Mouse (Mus musculus): ENCODE measurements around the gene Olfr198. TPM values are rescaled to one million over a fixed set of nuclear protein-coding genes. Genes with fewer than 3 reads are reported as not detected.
"Not testable (repeated sequence)": the region's sequence is repeated elsewhere in the genome, so short reads cannot be mapped to it uniquely, and the experiment has no call there.

Olfr198 gene
- not detected in 2 replicates for polyA plus RNA-seq (2015; fragmentation: Nextera tagmentation; extraction: Ambion mirVana)

GRCm38 (mm10) chr16:59203433-59203832 lies at the start of gene Olfr198:
Olfr198 (minus strand) TSS chr16:59203533.
- not testable (repeated sequence) for ATAC-seq (replicated peaks; ENCODE audit: low FRiP score, low read depth); H3K9me3 ChIP-seq (replicated peaks; ENCODE audit: low read length); H3K36me3 ChIP-seq (ENCODE audit: insufficient read depth, low read length); H3K27ac ChIP-seq; H3K4me2 ChIP-seq (ENCODE audit: low read length); H3K27me3 ChIP-seq (ENCODE audit: insufficient read depth, low read length); H3K9ac ChIP-seq (ENCODE audit: low read depth, low read length); H3K4me1 ChIP-seq (replicated peaks; ENCODE audit: insufficient read depth, low read length); DNase-seq (ENCODE audit: low spot score); H3K4me3 ChIP-seq (replicated peaks; ENCODE audit: low read depth, low read length)
- WGBS: 71% methylated on average over 1 of the region's 1 CpGs

DNA sequence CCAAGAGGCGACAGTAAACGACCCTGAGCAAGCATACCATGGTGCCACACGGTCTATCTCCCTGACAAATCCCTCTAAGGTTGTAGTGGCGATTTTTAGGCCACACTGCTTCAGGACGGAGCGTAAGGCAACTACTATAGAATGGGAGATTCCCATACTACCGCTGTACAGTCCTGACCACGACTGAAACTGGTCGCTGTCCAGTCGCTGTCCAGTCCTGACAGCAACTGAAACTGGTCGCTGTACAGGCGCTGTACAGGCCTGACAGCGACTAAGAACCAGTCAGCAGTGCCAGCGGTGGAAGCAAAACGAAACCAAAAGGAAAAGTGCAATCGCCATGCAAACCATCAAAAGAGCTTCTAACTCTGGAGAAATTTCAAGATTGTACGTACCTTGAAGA lies 46.4 kb upstream of the Olfr198 start:
- DNase-seq (ENCODE audit: low spot score) (no peak), ATAC-seq (replicated peaks; ENCODE audit: low FRiP score, low read depth) (no peak)
- WGBS: 87% methylated on average over 17 of the region's 17 CpGs
- TF ChIP-seq CTCF (IDR thresholded peaks at IDR 0.05; ENCODE audit: low read depth): no peak
- H3K4me2 ChIP-seq (ENCODE audit: low read length): no peak overlapping the region
- H3K4me3 ChIP-seq (replicated peaks; ENCODE audit: low read depth, low read length): no peak overlapping the region
- no peak overlapping the region for H3K27ac ChIP-seq
- no peak overlapping the region for H3K9ac ChIP-seq (ENCODE audit: low read depth, low read length)
- H3K9me3 ChIP-seq (replicated peaks; ENCODE audit: low read length): no peaks in the 10 kb centered on the region
- H3K4me1 ChIP-seq (replicated peaks; ENCODE audit: insufficient read depth, low read length): no peaks in the 10 kb centered on the region
- no peaks in the 10 kb centered on the region for H3K36me3 ChIP-seq (ENCODE audit: insufficient read depth, low read length)
- H3K27me3 ChIP-seq (ENCODE audit: insufficient read depth, low read length): no peaks in the 10 kb centered on the region

DNA sequence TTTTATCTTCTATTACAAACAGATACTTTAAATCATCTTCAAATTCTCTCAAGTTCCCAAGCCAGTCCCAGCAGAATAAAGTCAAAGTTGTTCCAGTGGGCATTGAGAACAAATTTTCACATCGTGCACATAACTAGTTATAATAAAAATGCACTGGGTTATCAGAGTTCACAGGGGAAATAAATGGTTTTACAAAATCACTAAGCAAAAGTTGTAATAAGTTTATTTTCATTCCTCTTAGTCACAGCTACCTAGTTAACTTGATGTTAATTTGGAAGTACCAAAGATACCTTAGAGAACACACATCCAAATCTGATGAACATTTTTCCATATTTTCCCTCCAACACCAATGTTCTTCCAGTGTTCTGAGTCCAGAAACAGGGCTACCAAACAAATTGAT lies 16.3 kb upstream of the Olfr198 start, which contains the start of gene Olfr199:
Gene Olfr199, minus strand, starts transcription at position 101 of the 400 bp plus-strand sequence.
- not testable (repeated sequence) for H3K9ac ChIP-seq (ENCODE audit: low read depth, low read length); H3K4me3 ChIP-seq (replicated peaks; ENCODE audit: low read depth, low read length); H3K9me3 ChIP-seq (replicated peaks; ENCODE audit: low read length); DNase-seq (ENCODE audit: low spot score); H3K4me1 ChIP-seq (replicated peaks; ENCODE audit: insufficient read depth, low read length); H3K27ac ChIP-seq; H3K36me3 ChIP-seq (ENCODE audit: insufficient read depth, low read length); H3K4me2 ChIP-seq (ENCODE audit: low read length); ATAC-seq (replicated peaks; ENCODE audit: low FRiP score, low read depth); H3K27me3 ChIP-seq (ENCODE audit: insufficient read depth, low read length)
- WGBS: 74% methylated on average over 1 of the region's 1 CpGs

DNA sequence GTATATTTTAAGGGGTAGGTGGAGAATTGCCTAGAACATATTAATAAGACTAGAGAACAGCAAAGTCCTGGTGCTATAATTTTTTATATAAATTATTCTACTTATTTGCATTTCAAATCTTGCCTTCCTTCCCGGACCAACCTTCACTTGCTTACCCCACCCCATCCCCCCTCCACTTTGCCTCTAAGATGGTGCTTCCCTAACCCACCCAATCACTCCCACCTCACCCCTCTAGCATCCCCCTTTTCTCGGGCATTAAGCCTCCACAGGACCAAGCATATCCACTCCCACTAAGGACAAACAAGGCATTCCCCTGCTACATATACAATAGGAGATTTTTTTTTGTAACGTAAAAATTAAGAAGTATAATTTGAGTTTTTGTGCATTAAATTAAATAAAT lies 14.5 kb upstream of the Olfr198 start:
- not testable (repeated sequence) for H3K4me1 ChIP-seq (replicated peaks; ENCODE audit: insufficient read depth, low read length); ATAC-seq (replicated peaks; ENCODE audit: low FRiP score, low read depth); H3K27ac ChIP-seq; H3K9ac ChIP-seq (ENCODE audit: low read depth, low read length); H3K4me2 ChIP-seq (ENCODE audit: low read length); DNase-seq (ENCODE audit: low spot score); H3K9me3 ChIP-seq (replicated peaks; ENCODE audit: low read length); H3K4me3 ChIP-seq (replicated peaks; ENCODE audit: low read depth, low read length); H3K27me3 ChIP-seq (ENCODE audit: insufficient read depth, low read length); H3K36me3 ChIP-seq (ENCODE audit: insufficient read depth, low read length)
- WGBS: 76% methylated on average over 3 of the region's 3 CpGs

DNA sequence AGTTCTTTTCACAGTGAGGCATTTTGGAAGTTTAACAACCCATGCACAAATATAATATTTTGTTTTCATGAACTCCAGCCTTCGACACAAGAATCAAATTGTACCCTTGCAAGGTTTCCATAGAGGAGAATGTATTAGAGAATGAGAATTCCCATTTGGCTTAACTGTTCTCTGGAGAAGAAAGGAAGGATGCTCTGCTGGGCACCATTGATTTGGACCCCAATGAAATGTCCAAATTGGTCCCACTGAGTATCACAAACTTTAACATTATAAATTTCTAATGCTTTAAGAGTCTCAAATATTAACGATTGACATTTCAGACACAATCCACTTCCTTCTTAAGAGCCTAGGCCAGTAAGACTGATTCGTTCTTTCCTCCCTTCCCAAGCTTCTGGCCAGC lies 33.0 kb downstream of the Olfr198 start, which contains the start of gene Olfr196:
Gene Olfr196, minus strand, starts transcription at position 101 of the 400 bp plus-strand sequence.
- ATAC-seq (replicated peaks; ENCODE audit: low FRiP score, low read depth) (no peak), DNase-seq (ENCODE audit: low spot score) (no peak)
- H3K27me3 ChIP-seq (ENCODE audit: insufficient read depth, low read length): no peaks in the 10 kb centered on the region
- H3K27ac ChIP-seq: no peak within 1 kb of the TSS
- H3K9me3 ChIP-seq (replicated peaks; ENCODE audit: low read length): no peaks in the 10 kb centered on the region
- WGBS: 67% methylated on average over 3 of the region's 3 CpGs
- no peak within 1 kb of the TSS for H3K4me2 ChIP-seq (ENCODE audit: low read length)
- H3K9ac ChIP-seq (ENCODE audit: low read depth, low read length): no peak within 1 kb of the TSS
- no peak within 1 kb of the TSS for H3K4me3 ChIP-seq (replicated peaks; ENCODE audit: low read depth, low read length)
- H3K36me3 ChIP-seq (ENCODE audit: insufficient read depth, low read length): no peaks in the 10 kb centered on the region
- no peak for TF ChIP-seq CTCF (IDR thresholded peaks at IDR 0.05; ENCODE audit: low read depth)
- H3K4me1 ChIP-seq (replicated peaks; ENCODE audit: insufficient read depth, low read length): no peaks in the 10 kb centered on the region

- Histone ChIP-seq H3K27ac (no peak overlapping the region), H3K9ac (ENCODE audit: low read depth, low read length) (no peak overlapping the region), H3K36me3 (ENCODE audit: insufficient read depth, low read length) (no peaks in the 10 kb centered on the region), H3K4me1 (replicated peaks; ENCODE audit: insufficient read depth, low read length) (no peaks in the 10 kb centered on the region), H3K4me3 (replicated peaks; ENCODE audit: low read depth, low read length) (no peak overlapping the region), H3K27me3 (ENCODE audit: insufficient read depth, low read length) (no peaks in the 10 kb centered on the region), H3K4me2 (ENCODE audit: low read length) (no peak overlapping the region), H3K9me3 (replicated peaks; ENCODE audit: low read length) (no peaks in the 10 kb centered on the region)
- DNase-seq (ENCODE audit: low spot score): no peak
- WGBS: 85% methylated on average over 2 of the region's 2 CpGs
- TF ChIP-seq CTCF (IDR thresholded peaks at IDR 0.05; ENCODE audit: low read depth): no peak
- ATAC-seq (replicated peaks; ENCODE audit: low FRiP score, low read depth): no peak
Measured at GRCm38 (mm10) chr16:59151996-59152395, 51.3 kb downstream of the Olfr198 start.

Other genes starting within 250 kb of the Olfr198 start
- gene Olfr183, start 208.2 kb downstream of the Olfr198 start, polyA plus RNA-seq (2015; fragmentation: Nextera tagmentation; extraction: Ambion mirVana): not detected in 2 replicates
- not detected in 2 replicates for gene Olfr186, start 173.2 kb downstream of the Olfr198 start, polyA plus RNA-seq (2015; fragmentation: Nextera tagmentation; extraction: Ambion mirVana)
- gene Olfr187, start 163.8 kb downstream of the Olfr198 start, polyA plus RNA-seq (2015; fragmentation: Nextera tagmentation; extraction: Ambion mirVana): not detected in 2 replicates
- gene Olfr190, start 125.5 kb downstream of the Olfr198 start, polyA plus RNA-seq (2015; fragmentation: Nextera tagmentation; extraction: Ambion mirVana): not detected in 2 replicates
- not detected in 2 replicates for gene Olfr191, start 113.7 kb downstream of the Olfr198 start, polyA plus RNA-seq (2015; fragmentation: Nextera tagmentation; extraction: Ambion mirVana)
- not detected in 2 replicates for gene Olfr193, start 91.7 kb downstream of the Olfr198 start, polyA plus RNA-seq (2015; fragmentation: Nextera tagmentation; extraction: Ambion mirVana)
- gene Olfr194, start 82.5 kb downstream of the Olfr198 start, polyA plus RNA-seq (2015; fragmentation: Nextera tagmentation; extraction: Ambion mirVana): not detected in 2 replicates
- 0.24 and 0.34 TPM in 2 replicates for gene Olfr195, start 56.5 kb downstream of the Olfr198 start, polyA plus RNA-seq (2015; fragmentation: Nextera tagmentation; extraction: Ambion mirVana)
- not detected in 2 replicates for gene Olfr196, start 33.1 kb downstream of the Olfr198 start, polyA plus RNA-seq (2015; fragmentation: Nextera tagmentation; extraction: Ambion mirVana)
- gene Olfr199, start 16.2 kb upstream of the Olfr198 start, polyA plus RNA-seq (2015; fragmentation: Nextera tagmentation; extraction: Ambion mirVana): not detected in 2 replicates
- not detected in 2 replicates for gene Olfr201, start 69.1 kb upstream of the Olfr198 start, polyA plus RNA-seq (2015; fragmentation: Nextera tagmentation; extraction: Ambion mirVana)
- gene Olfr202, start 83.3 kb upstream of the Olfr198 start, polyA plus RNA-seq (2015; fragmentation: Nextera tagmentation; extraction: Ambion mirVana): not detected in 2 replicates
- gene Olfr203, start 95.3 kb upstream of the Olfr198 start, polyA plus RNA-seq (2015; fragmentation: Nextera tagmentation; extraction: Ambion mirVana): not detected in 2 replicates
- gene Olfr204, start 114.7 kb upstream of the Olfr198 start, polyA plus RNA-seq (2015; fragmentation: Nextera tagmentation; extraction: Ambion mirVana): not detected in 2 replicates
- not detected in 2 replicates for gene Olfr205, start 127.6 kb upstream of the Olfr198 start, polyA plus RNA-seq (2015; fragmentation: Nextera tagmentation; extraction: Ambion mirVana)
- gene Olfr206, start 145.7 kb upstream of the Olfr198 start, polyA plus RNA-seq (2015; fragmentation: Nextera tagmentation; extraction: Ambion mirVana): not detected in 2 replicates
- gene Olfr209, start 160.5 kb upstream of the Olfr198 start, polyA plus RNA-seq (2015; fragmentation: Nextera tagmentation; extraction: Ambion mirVana): not detected in 2 replicates
- gene Gabrr3, start 203.8 kb upstream of the Olfr198 start, polyA plus RNA-seq (2015; fragmentation: Nextera tagmentation; extraction: Ambion mirVana): not detected in 2 replicates

Measured in kidney, postnatal 0 days (tissue).